Mouse (Mus musculus): Measurements from ENCODE around the gene Tead3.

The Tead3 gene

DNA sequence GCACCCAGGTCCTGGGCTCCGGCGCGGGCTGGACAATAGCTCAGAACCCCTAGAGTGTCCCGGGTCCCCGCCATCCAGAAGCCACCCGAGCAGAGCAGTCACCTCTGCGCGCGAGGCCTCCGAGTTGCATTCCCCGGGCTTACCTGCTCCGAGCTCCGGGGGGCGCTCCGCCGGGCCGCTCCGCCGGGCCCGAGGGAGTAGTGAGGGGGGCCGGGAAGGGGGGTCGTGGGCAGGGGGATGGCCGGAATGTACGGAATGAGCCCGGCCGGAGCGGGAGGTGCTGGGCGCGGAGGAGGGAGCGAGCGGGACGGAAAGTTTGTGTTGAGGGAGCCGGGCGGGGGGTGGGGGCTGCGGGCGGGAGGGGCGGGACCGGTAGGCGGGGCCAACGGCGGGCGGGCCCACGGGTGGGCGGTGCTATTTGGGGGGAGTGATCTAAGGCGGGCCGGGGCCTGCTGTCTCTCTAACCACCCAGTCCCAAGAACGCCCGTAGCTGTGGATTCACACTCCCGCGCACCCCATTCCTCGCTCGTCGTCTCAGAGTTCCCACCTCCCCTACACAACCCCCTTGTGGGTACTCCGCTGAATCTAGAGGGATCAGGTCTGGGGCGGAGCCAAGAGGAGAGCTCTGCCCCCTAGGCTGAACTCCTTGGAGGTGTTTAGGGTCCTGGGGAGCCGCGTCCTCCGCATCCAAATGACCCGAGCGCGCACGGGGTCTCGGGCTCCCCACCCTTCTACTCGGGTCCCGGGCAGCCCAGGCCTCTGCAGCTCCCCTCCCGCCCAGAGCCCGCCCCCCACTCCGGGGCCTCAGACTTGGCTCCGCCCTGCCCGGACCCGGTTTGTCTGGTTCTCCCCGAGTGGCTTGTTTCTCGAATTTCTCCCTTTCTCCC, at the start of gene Tead3:
Gene Tead3 (minus strand): TSS at position 352 of the 887 bp plus-strand sequence.
- CTCF ChIA-PET: no interaction called here

DNA sequence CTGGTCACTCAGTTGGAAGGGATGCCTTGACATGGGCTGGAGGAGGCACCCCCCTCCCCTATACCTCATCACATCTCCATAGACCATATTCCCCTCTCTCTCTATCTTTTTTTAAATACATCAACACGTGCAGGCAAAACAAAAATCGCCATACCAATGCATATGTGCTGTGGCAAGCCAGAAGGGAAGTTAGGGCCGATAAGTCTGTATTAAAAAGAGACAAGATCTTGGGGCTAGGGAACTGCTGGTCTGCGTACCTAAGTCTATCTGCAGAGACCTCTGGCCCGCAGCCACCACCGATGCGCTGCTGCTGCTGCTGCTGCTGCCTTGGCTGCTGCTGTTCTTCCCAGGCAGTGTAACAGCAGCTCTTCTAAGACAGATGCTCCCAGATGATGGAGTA, 44.4 kb upstream of the Tead3 start:
- CTCF ChIA-PET: interaction anchor here (1.6 kb wide), 1 partner anchor 11 kb away, joined by 3 read pairs; no protein-coding TSS in a partner anchor

DNA sequence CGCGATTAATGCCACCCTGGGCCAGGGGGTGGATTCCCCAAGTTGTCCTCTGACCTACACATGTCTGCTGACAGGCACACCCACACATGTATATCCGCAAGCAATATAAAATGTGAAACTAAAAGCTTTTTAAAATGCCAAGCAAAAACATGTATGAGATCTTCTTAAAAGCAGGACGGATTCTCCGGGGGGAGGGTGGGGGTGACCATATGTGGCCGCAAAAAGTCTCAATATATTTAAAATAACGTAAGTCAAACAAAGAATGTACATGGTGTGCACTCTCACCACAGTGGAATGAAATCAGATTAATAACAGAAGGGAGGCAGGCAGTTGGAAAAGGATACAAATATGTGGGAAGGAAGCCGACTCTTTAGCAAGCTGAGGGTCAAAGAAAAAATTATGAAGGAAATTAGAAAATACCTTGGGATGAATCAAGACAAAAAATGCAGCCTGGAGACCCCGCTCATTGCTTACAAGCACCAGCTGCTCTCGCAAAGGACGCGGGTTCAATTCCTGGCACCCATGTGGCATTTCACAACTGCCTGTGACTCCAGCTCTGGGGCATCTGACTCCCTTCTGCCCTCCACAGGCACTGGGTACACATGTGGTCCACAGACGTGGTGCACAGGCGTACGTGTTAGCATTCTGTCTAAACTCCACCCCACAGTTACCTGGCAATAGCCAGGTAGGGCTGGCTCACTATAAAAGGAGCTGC, 43.6 kb upstream of the Tead3 start:
- CTCF ChIA-PET: interaction anchor here (0.6 to 1.6 kb wide), 2 partner anchors 12 to 27 kb away, joined by 3 to 9 read pairs; no protein-coding TSS in a partner anchor

DNA sequence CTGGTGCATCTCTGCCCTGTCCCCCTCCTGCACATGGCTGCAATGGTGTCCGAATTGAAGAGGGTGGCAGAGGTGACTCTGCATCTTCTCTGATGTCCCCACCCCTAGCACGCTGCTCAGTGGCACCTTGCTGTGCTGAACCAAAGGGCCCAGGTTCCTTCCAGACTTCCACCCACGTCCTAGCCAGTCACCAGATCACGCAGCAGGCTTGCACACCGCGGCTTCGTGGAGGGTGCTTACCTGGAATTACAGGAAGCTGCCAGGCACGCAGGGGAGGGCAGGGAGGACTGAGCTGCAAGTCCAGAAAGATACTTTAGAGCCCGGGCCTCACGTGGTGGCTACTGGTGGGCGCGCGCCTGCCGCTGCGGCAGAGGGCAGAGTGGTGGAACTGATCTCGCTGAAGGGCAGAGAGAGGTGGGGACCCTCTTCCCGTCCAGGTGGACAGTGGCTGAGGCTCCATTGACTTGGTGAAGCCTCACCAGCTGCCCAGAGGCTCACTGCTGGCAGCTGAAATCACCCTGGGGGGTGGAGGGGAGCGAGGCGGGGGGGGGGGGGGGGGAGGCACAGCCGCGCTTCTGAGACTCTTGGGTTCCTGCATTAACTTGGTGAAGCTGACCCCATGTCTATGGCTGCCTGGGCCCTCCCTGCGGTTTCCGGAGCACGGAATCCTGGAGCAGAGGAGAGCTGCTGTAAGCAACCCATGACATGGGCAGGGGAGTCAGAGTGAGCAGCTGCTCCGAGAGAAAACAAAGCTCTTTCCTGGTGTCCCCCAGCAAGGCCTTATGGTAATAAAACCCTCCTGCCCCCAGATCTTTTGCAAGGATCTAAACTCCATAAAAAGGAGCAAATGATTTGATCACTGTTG, 41.2 kb upstream of the Tead3 start:
- CTCF ChIA-PET: interaction anchor here (0.6 kb wide), 2 partner anchors 136 to 172 kb away, joined by 3 to 4 read pairs; no protein-coding TSS in a partner anchor

DNA sequence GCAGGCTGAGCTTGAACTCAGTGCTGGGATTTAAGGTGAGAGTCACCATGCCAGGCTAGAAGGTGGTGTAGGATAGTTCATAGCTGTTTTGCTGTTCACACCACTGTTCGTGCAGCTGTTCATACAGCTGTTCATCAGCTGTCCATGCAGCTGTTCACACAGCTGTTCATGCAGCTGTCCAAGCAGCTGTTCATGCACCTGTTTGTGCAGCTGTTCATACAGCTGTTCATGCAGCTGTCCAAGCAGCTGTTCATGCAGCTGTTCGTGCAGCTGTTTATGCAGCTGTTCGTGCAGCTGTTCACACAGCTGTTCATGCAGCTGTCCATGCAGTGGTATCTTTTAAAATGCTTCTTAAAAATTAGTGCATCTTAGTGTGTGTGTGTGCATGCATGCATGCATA, 37.9 kb upstream of the Tead3 start:
- CTCF ChIA-PET: no interaction called here

DNA sequence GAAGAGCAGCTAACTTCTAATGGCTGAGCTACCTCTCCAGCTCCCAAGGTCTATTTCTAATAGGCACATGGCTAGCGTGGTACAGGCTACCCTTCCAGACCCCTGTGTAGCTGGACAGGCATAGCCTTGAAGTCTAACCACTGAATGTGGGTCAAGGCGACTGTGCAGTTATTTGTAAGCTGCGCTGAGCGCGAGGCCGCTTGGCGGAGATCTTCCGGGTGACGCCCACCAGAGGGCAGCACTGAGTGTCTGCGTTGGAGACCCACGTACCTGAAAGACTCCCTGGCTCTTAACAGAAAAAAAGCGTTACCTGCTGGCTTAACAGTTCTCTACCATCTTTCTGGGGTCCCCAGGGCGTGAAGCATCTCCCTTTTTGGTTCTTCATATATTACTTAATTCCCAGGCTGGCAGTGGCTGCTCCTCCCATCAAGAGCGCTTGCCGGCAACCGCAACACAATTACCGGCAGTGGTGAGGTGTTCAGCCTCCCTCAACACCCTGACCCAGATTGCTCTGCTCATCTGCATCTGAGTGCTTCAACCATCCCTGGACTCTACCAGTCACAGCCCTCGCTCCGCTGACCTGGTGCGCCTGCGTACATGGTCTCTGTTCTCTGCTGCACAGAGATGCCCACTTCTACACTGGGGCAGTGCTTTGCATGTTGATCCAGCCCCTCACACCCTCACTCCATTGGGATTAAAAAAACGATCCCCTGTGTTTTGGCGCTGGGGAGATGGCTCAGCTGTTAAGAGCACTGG, 35.7 kb upstream of the Tead3 start:
- CTCF ChIA-PET: interaction anchor here (1.8 kb wide), 1 partner anchor 142 kb away, joined by 8 read pairs; no protein-coding TSS in a partner anchor

DNA sequence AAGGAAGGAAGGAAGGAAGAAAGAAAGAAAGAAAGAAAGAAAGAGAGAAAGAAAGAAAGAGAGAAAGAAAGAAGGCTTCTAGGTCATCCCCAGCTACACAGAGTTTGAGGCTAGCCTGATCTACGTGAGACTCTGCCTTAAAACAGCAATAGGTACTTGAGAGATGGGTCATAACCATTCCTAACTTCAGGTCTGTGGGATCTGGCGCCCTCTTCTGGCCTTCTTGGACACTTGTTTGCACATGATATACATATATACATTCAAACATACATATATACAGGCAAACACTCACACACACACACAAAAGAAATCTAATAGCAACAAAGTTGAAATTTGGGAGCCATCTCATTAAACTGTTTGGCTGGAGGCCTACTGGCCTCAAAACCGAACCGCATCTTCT, 33.7 kb upstream of the Tead3 start:
- CTCF ChIA-PET: no interaction called here

DNA sequence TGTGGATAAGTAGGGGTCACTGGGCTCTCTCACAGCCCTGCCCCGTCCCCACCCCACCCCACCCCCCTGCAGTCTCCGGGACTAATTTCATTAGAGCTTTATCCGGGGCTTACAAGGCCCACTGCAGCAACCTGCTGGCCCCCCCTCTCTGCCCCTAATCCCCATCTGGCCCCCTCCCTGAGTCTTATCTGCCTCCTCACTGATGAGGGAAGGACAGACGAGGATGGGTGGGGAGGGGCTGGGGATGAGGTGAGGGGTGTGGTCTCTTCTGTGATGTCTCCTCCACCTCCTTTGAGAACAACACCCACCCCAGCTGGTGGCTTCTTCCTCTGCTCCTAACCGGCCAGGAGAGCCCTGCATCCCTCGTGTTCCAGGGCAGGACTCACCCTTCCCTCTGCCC, 29.6 kb upstream of the Tead3 start:
- CTCF ChIA-PET: no interaction called here

DNA sequence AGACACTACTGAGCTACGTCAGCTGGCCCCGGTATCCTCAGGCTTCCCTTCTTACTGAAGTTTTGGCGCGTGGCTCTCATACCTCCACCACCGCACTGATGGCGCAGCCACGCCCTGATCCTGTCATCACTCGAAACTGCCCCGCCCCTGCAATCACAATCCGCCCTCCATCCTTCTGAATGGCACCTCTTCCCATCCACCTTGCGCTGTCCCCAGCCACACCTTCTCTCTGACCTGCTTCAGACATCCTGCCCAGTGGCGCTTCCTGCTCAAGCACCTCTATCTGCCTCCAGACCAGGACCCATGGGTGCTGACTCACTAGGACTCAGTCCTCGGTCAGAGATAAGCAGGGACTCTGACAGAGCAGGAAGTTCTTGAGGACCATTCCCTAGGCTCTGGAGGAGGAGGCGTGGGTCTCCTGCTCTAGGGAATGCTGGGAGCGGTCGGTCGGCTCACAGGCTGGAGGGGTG, 25.0 kb upstream of the Tead3 start:
- CTCF ChIA-PET: no interaction called here

DNA sequence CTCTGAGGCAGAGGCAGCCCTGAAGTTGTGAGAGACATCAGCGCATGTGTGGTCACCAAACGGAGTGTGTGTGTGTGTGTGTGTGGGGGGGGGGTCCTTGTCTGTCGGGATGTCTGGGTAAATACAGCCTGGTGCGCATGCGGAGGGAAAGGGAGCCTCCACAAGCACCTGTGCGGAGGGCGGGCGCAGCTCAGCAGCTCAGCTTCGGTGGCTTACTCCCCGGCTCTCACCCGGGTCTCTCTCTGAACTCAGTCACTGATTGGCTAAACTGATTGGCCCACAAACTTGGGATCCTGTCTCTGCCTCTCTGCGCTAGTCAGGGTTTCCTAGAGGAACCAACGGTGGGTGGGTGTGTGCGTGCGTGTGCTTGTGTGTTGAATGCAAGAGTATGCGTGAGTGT, 23.9 kb upstream of the Tead3 start:
- CTCF ChIA-PET: interaction anchor here (0.5 kb wide), 1 partner anchor 151 kb away, joined by 3 read pairs; no protein-coding TSS in a partner anchor

DNA sequence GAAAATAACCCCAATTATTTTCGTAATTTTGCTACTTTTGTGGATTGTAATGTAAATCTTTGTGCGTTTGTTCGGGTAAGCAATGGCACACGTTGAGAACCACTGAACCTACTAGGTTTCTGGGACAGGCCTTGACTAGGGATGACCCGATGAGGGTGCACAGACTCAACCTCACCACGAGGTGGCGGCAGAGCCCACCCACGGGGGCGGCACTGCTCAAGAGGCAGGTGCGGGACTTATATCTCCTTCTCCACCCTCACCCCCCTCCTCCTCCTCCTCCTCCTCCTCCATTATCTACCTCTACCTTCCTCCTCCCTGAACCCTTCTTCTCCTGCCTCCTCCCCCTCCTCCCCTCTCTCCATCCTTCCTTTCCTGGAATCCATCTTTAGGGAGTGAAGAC, 23.2 kb upstream of the Tead3 start:
- CTCF ChIA-PET: no interaction called here

DNA sequence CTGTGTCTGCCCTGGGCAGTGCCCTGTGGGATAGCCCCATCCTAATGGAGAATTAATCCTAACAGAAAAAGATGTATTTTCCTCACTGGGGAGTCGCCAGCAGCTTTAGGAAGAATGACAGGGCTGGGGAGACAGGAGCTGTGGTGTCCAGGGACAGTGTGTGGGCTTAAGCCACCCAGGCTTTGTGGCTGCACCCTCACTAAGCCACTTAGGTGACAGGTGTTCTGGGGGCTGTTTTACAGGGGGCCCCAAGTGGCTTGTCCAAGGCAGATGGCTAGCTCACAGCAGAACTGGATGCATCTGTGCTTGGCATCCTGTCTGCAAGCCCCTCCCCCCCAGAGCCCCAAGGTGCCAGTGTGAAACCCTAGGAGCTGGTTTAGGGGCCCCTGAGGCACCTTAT, 21.3 kb upstream of the Tead3 start:
- CTCF ChIA-PET: no interaction called here

DNA sequence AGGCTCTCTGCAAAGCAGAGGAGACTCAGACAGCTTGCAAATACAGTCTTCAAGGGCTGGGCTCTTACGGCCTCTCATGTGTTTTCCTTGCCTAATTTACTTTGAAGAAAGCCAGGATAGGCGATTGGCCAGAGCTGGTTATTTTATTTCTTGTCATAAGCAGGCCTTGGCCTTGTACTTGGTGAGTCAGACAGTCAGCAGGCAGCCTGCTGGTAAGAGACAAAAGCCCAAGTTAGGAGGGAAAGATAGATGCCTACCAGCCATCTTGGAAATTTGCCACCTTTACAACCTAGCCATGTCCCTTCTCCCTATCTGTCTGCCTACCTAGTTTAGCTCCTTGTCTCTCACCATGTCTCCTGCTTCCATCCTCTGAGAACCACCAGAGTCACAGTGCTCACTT, 20.7 kb upstream of the Tead3 start:
- CTCF ChIA-PET: no interaction called here

DNA sequence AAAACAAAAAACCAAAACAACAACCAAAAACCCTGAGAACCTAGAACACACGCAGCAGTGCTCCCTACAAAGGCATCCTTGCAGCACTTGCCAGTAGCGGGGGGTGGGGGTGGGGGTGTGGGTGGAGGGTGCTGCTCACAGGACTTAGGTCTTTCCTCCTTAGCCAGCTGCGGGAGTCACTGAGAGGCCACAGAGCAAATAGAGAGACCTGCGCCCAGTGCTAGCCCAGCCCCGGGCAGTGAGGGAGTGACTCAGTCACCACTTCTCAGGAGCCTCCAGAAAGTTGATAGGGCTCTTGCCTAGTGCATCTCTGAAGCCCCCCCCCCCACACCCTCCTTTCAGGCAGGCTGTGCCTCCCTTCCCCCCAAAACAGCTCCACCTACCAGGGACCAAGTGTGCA, 18.4 kb upstream of the Tead3 start:
- CTCF ChIA-PET: interaction anchor here (0.6 kb wide), 2 partner anchors 159 to 179 kb away, joined by 3 to 5 read pairs; no protein-coding TSS in a partner anchor

DNA sequence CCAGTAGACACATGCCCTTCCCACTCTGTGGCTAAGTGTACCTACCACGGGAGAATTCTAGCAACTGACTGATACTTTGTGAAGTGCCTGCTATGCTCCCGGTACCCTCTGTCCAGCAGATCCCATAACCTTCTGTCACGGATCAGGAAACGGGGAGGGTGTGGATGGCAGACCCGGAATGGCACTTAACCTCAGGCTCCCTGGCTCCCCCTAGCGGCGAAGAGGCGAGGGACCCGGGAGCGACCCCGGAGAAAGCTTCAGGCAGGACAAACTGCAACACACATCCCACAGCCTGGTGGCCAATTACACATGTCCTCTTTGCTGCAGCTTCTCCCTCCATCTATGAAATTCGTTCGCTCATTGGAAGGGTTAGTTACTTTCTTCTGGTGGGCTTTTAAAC, 17.8 kb upstream of the Tead3 start:
- CTCF ChIA-PET: no interaction called here

DNA sequence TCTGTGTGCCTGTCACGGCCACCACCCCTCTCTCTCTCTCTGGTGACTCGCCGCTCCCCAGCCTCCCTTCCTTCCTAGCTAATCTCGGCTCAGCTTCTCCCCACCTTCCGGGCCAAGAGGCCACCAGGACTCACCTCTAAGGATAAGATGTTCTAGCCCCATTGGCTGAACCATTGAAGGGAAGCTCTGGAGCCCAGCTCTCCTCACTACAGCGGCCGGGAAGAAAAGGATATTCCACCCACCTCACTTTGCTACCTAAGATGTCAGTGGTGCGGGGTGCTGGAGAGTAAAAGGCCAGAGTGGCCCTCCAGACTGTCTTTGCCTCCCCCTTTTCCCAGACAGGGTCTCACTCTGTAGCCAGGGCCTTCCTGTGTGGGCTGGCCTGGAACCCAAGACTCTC, 14.5 kb upstream of the Tead3 start, which contains the start of gene Tulp1:
Gene Tulp1 (minus strand): TSS at position 101 of the 400 bp plus-strand sequence.
- CTCF ChIA-PET: no interaction called here

DNA sequence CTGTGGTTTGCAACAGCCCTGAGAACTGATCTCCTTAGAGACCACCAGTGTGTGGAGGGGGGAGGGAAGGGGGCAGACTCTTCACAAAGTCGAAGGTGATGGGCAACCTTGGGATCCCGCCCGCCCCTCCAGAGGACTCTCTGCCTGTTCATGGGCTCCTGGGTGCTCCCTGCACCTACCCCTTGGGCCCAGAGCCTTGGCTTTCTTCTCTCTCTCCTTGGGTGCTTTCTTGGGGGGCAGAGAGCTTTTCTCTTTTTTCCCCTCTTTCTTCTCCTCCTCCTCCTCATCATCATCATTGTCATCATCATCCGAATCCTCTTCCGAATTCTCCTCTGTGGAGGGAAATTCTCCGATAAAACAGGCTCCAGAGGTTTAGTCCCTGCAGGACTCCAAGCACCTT, 12.9 kb upstream of the Tead3 start:
- CTCF ChIA-PET: interaction anchor here (0.6 kb wide), 2 partner anchors 127 to 270 kb away, joined by 3 to 9 read pairs; no protein-coding TSS in a partner anchor

DNA sequence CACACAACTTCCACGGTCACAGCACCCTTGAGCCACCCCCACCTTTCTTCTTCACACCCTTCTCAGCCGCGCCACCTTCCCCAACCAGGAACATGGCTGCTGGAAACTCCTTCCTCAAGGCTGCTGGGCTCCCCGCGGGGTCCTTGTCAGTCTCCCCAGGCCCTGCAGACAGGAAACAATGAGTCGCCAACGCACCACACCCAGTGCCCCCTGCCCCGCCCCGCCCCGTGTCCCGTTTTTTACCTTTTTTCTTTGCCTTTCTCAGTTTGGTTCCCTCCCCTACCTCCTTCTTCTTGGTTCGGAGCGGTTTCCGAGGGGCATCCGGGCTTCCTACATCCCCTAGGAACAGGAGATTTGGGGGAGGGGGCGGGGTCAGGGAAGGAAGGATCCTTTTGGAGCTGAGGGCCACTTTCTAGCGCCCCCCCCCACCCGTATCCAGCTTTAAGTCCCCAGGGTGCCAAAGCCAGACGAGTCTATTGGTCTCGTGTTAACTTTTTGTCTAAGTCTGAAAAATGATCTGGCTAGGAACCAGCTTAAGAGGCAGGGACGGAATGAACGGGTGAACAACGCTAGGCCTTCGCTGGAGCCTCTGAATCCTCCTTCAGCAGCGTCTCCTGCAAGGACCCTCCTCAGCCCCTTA, 12.2 kb upstream of the Tead3 start:
- CTCF ChIA-PET: interaction anchor here (0.6 kb wide), 1 partner anchor 271 kb away, joined by 9 read pairs; no protein-coding TSS in a partner anchor

DNA sequence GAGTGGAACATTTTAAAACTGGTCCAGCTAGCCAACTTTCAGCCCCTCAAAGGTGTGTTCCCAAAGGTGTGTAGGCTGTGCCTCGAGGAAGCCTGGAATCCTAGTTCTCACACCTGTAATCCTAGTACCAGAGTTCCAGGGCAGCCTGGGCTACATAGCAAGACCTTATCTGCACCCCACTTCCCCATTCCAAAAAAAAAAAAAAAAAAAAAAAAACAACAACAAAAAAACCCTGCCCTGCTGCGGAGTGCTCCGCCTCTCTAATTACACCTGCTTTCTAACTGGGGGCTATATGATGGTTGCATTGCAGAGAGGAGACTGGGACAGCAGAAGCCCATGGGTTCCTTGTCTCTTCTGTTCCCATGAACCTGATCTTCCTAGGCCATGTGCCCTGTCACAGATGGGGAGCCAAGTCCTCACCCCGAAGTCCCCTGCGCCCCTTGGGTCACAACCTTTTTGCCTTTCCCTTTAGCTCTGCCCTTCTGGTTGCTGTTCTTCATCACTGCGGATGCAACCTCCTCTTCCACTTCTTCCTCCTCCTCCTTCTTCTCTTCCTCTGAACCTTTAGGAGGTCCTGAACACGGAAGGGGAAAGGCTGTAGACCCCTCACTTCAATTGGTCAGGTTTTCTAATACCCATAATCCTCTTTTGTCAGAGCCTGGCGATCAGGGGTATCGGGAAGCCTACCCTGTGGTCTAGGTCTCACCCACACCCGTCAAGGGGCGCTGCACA, 11.5 kb upstream of the Tead3 start:
- CTCF ChIA-PET: no interaction called here
